Mouse (Mus musculus) brain, embryonic 14.5 days (tissue): ENCODE measurements around the gene Tob2.

Experiments
- CTCF ChIP-seq: fragments of 200-500 bp; IDR thresholded peaks from 2 replicates; pipeline ENCODE4 v1.5.1; 2012; ENCODE audit warnings: inconsistent platforms, mild to moderate bottlenecking, moderate library complexity, borderline replicate concordance; ENCODE audit not compliant: insufficient read depth, insufficient read length; ENCODE audit errors: extremely low read depth
- POLR2A ChIP-seq: fragments of 200-500 bp; IDR thresholded peaks from 2 replicates; pipeline ENCODE4 v1.6.1; 2012; ENCODE audit warnings: mild to moderate bottlenecking, inconsistent platforms, borderline replicate concordance; ENCODE audit not compliant: poor library complexity, insufficient read depth, insufficient read length, severe bottlenecking; ENCODE audit errors: extremely low read depth

DNA sequence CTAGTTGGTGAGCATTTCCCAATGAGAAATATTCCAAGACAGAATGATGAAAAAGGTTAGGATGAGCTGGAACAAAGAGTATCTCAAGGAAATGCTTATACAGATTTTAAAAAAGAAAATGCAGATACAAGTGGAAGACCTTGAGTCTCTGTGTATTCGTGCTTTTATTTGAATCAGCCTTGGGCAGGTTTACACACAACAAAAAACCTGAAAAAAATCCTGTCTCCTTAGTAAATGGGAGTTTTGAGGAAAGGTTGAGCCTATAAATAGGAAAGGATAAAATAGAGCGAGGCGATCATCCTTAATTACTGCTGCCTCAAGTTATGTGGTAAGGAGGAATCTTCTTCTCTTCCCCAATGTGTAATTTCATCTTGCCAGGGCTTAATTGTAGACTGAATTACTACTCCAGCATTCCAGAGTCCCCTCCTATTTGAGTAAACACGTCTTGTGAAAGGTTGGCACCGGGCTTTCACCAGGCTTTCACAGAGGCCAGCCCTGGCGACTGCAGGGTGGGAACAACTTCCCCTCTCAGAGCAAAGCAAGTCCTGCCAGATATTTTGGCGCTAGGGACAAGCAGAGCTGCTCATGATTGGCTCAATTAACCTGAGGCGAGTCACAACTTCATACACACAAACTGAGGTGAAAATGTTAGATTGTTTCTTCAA lies 2.0 kb upstream of the Tob2 start:
- TF ChIP-seq CTCF (no peak), POLR2A (no peak)
